Mouse (Mus musculus) activated CD4-positive, CD25-positive, alpha-beta regulatory T cell (primary cell): ENCODE measurements around the gene Defb41. TPM values are rescaled to one million over a fixed set of nuclear protein-coding genes. Genes with fewer than 3 reads are reported as not detected.

Experiments
- polyA plus RNA-seq, 2 experiments: library from polyadenylated mRNA; unstranded; fragments of 100-300 nt; shearing (Covaris generic); gene quantifications; one replicate each; pipeline ENCODE4 v1.2.1; 2017

Gene Defb41
- polyA plus RNA-seq, result not detected

GRCm38 (mm10) chr1:18265038-18265437 is at the start of gene Defb41:
Gene Defb41, minus strand, starts transcription at chr1:18265138.

GRCm38 (mm10) chr1:18237343-18237742 is 27.6 kb downstream of the Defb41 start, which contains the start of gene Defb18:
Gene Defb18, minus strand, starts transcription at chr1:18237443.

Other genes with a start within 250 kb of the Defb41 start
- not detected for gene Crisp4, start 119.2 kb downstream of the Defb41 start, polyA plus RNA-seq
- gene Defb18, start 27.7 kb downstream of the Defb41 start, polyA plus RNA-seq, result not detected